Mouse (Mus musculus) embryo, embryonic 9.5 days (tissue): ENCODE measurements at regions not wholly inside any gene's neighbourhood (a gene's known extent, or its start where the extent isn't known, plus 50 kb on each side); places are given as distances from the start of the nearest gene placed in this dataset.

ENCODE experiments used
- DNase-seq: peaks from one replicate; pipeline ENCODE4 v3.0.0-alpha.2; 2017; ENCODE audit errors: extremely low spot score

DNA sequence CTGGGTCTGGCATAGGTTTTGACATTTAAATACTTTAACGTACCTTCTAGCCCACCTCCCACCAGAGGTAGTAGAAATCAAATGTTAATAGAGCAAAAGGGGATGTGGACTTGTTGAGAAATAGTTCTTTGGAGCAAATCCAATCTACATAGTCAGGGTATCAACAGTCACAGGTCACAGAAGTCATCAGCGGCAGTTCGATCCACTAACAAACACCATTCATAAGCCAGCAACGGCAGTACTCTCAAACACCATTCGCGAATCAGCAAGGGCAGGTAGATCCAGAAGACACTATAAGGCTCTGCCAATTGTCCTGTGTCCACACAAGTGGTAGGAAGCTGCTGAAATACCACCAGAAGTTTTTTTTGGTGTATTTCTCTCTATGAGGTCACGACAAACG is 374.3 kb upstream of the Sox9 start:
- no peak for DNase-seq

DNA sequence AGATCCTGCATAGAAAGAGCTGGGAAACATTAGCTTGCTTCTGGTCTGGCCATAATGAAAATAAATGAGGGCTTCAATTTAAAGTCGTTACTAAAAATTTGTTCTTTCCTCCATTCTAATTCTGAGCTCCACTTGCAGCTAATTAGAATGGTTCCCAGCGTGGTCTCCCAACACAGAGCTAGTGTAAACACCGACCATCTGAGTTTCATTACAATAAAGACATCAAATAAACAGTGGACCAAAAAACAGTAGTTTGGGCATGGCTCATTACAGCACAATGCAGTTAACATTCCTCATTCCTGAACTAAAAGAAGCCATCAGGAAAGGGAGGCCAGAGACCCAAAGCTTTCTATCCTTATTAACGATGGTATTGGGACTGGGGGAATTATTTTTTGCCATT is 369.6 kb upstream of the Sox9 start:
- peak; percentile 17 for DNase-seq

DNA sequence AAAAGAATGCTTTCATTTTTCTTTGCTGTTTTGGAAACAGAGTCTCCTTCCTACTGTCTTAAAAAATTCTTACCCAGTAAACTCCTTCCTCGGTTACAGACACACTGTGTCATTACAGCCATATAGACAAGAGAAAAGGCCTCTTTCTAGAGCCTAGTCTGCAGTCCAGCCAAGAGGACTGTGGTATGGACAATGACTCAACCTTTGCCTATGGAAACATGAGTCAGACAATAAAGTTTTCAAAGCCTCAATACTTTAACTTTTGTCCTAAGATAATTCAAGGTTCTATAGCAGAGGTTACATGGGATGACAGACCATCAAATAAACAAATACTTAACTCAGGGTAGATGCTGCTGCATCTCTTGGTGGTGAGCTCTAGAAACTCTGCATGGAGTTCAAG is 339.4 kb upstream of the Sox9 start:
- DNase-seq: no peak

DNA sequence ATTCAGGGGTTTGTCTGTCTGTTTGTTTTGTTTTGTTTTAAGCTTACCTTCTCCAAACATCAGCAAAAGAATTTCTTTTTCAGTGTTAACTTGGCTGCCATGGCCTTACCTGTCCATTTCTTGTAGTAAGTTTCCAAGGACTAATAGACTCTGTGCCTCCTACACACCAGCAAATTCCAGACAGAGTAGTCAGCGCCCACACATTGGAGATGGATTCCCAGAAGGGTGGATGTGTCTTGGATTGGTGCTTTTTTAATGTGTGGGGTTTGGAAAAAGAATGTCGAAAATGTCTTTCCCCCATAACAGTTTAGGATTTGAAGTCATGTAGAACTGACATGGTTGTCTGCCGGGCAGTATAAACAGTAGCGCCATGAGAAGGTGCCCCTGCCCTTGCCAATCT is 338.1 kb upstream of the Sox9 start:
- no peak for DNase-seq

DNA sequence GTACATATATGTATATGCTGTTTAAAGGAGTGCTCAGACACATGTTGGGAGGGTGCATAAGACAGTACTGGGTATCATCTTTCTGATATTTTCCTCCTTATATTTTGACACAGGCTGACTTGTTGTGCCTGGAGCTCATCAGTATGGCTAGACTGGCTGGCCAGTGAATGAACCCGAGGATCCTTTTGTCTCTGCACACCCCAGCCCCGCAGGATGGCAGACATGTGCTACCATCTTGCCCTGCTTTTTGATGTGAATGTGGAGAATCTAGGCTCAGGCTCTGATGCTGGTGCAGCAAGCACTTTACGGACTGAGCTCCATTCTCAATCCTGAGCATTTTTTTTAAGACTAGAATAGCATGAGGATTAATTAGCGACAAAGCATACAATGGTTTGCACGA is 332.4 kb upstream of the Sox9 start:
- peak; percentile 19 for DNase-seq

DNA sequence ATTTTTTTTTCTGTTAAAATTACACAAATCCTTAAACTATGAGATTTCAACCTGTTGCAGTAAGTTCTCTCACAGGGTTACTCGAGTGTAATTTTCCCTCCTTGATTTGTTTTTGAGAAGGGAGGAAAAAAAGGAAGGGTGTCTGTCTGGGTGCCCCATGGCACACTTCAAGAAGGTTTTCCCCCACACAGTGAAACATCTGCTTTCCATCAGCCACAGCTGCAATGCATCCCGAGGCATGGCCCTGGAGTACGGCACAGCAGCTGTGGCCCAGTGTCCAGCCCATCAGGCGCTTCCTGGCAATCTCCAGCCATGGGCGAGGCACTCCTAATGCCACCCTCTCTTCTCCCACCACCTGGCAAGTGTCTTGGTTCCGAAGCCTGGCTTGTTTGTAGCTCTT is 331.8 kb upstream of the Sox9 start:
- DNase-seq: peak; percentile 58

DNA sequence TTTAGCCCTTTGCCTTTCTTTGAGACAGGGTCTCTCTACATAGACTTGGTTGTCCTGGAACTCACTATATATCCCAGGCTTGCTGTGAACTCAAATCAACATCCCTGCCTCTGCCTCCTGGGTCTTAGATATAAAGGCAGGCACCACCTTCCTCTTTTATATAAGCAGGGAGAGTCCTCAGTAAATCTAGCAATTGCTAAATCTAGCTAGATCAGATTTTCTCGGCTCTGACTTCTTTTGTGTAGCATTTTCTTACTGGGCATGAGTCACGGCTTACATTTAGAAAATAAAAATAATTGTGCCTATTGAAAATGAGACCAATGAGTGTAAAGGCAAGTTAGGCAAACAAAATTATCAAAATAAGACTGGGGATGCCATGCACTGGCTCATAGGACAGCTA is 323.9 kb upstream of the Sox9 start:
- no peak for DNase-seq

DNA sequence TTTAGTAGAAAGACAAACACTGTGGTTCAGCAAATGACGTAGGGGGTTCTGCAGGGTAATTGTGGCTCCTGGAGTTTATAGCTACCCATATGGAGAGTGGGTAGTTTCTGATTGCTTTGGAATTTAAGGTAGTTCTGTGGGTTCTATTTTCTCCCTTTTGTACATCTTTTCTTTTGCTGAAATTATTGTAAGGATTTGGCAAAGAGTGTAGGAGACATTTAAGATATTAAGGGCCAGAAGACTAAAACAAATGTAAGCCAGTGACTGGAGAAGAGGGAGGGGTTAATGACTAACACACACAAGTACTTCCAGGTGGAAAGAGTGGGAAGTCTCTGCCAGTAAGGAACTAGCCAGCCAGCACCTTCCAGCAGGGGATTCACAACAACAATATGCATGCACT is 318.9 kb upstream of the Sox9 start:
- DNase-seq: no peak

DNA sequence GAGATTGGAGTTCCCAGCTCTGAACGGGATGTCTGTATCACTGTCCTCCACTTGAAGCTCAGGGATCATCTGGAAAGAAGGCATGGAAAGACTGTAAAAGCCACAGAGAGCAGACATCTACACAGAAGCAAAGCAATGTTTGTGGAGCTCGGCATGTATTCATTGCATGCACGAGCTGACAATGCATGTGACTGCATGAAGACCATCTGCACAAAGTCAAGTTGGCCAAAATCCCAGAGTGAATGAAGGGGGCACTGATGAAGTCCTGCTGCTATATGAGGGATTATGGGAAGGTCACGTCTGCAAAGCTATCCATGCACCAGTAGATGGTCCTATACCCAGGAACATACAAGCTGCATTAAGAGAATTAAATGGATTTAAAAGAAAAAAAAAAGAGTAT is 317.6 kb upstream of the Sox9 start:
- DNase-seq: no peak

DNA sequence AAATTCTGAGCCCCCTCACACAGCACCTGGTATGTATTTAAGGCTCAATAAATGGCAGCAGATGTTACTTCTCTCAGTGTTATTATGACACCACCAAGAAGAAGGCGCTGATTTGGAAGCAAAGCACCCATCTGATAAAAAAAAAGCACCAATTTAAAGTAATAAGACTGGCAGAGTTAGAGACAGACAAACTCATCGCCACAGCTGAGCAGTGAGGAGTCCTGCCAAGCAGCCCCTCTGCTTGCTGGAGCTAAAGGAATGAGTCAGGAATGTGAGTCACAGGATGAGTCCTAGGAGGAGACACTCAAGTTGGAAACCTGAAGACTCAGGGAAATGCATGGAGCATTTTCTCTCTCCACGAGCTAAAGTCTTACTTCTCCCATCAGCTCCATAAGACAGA is 311.7 kb upstream of the Sox9 start:
- no peak for DNase-seq

DNA sequence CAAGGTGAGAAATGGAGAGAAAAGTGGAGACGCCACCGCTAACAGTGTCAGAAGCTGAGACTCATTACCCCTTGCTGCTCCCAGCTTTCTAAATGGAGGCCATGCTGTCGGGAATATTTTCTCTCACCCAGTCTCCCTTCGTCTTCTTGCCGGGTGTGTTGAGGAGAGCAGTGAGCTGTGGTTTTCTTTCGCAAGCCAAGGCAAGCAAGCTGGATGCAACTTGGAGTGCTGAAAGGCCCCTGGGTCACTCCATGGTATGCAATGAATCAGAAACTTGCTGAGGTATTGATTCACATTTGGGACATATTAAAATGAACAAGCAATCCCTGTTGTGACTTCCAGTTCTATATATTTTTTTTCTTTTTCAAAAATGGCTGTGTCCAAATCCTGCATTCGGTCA is 308.8 kb upstream of the Sox9 start:
- no peak for DNase-seq

DNA sequence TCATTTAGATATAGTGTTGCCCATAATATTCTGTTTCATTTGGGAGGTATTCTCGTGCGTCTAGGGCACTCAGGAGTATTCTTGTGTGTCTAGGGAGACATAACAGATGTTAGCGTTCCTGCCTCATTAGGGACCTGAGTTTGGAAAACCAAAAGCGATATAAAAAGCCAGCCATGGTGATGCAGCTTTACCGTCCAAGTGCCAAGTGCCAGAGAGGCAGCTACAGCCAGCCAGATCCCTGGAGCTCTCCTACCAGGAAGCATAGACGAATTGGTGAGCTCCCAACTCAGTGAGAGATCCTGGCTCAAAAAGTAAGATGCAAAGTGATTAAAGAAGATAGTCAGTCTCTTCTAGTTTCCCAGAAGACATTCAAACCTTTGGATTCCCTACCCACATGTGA is 308.3 kb upstream of the Sox9 start:
- DNase-seq: no peak

DNA sequence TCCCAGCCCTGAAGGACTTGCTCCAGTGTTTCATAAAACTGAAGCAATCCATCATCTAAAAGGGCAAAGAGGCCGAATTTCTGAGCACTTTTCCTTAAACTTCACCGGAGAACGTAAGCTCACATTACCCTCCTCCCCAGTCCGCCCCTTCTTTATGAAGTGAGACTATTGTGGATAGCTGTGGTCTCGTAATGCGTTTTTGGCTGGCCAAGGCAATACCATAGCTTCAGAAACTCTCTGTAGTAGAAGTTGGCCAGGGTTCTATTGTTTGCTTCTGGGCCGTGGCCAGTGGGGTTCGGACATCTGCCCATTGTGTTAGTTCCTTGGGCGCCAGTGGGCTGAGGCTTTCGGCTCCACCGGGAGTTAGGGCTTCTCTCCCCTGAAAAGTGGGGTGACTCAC is 301.7 kb upstream of the Sox9 start:
- DNase-seq: no peak

DNA sequence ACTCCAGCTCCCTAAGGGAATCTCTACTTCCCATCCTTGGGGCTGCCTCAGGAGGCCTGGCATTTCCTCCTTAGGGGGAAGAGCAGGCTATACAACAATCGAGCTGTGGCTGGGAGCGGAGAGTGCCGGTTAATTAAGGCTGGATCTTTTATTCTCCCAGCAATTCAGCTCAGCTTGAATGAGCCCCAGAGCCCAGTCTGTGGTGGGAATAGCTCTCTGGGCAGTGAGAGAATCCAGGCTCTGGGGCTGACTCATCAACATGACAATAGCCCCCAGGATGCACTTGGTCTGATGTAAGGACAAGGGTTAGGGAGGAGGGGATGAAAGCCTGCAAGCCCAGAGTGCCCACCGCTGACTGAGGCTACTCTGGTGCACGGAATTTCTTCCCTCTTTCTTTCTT is 280.2 kb upstream of the Sox9 start:
- peak; percentile 53 for DNase-seq

DNA sequence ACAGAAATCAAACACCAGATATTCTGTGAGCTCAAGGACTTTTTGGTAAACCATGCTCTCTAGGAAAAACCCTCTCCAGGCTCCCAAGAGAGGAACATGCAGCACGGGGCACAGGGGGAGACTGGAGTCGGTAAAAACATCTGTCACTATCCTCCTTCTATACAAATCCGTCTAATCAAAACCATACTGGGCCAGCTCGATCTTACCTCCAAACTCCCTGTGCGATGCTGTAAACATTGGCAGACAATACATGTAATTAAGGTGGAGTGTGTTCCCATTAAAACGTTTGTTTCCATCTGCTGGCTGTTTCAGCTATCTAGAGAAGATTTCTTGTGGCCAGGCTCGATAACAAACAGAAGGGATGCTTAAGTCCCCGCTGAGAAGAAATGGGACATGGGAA is 262.9 kb upstream of the Sox9 start:
- DNase-seq: no peak

DNA sequence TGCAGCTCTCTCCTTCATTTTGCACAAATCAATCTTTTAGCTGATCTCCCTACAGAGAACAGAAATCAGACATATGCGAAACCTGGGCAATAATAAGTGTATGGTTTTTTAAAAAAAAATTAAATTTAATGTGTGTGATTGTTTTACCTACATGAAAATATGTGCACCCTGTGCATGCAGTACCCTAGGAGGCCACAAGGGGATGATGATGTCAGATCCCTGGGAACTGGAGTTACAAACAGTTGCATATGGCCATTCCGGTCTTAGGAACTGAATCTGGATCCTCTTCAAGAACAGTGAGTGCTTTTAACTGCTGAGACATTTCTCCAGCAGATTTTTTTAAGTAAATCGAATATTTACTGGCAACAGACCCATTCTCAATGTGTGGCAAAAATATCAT is 257.0 kb upstream of the Sox9 start:
- DNase-seq: no peak

DNA sequence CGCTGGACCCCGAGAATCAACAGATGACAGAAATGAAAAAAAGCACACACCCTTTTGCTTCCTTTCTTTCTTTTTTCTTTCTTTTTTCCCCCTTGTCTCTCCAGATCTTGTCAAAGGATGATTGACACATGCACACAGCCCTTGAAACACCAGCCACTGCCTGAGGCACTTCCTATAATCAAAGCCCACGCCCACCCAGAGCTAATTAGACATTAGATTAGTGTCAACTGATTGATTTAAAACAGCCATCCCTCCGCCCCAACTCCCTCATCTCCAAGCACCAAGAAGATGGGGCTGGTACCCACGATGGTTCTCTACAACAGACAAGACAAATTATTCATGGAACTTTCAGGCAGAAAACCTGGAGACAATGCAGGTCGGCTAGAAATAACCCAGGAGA is 239.5 kb upstream of the Sox9 start:
- DNase-seq: no peak

DNA sequence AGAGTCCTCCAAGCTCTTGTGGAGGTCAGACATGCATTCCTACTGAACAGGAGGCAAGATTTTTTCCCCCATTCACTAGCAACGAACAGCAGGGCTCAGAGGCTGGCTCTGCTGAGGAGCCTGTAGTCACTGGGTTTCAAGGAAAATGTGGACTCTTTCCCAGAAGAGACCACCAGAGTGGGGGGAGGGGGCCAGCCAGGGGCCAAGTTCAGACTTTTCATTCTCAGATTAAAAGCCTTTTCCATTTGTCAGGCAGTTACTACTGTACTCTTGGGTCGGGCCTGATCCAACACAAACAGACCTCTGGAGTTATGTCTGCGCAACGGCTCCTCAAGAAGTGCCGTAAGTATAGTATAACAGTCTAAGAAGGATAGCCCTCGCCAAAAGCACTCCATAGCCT is 238.6 kb upstream of the Sox9 start:
- DNase-seq: no peak

DNA sequence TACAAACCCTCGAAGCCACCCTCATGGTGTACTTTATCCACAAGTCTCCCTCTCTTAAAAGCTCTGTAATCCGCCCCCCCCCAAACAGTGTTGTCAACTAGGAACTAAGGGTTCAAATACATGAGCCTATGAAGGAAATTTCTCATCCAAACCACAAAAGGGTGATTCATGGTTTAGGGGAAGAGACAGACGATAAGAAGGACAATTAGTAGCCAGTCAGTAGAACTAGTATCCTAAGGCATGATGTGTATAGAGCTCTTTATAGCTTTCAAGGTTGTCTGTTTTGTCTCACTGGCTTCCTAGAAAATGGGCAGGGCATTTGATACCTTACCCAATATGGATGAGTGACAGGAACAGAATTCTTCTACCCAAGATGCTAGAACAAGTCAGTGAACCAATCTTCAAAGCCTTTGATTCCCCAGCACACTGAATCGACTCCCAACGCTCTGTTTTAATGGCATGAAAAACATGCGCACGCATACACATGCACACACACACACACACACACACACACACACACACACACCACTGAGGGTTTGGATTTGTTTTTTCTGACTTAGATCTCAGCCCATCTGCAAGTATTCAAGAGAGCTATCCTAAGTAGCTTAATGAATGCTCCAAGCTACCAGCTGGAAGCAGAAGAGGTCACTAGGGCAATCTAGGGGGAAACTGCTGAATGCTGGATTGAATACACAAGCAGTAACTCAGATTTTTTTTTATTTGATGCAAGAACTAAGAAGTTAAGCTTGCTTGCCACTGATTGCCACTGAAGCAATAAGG is 236.6 kb upstream of the Sox9 start:
- DNase-seq: peak; percentile 32

DNA sequence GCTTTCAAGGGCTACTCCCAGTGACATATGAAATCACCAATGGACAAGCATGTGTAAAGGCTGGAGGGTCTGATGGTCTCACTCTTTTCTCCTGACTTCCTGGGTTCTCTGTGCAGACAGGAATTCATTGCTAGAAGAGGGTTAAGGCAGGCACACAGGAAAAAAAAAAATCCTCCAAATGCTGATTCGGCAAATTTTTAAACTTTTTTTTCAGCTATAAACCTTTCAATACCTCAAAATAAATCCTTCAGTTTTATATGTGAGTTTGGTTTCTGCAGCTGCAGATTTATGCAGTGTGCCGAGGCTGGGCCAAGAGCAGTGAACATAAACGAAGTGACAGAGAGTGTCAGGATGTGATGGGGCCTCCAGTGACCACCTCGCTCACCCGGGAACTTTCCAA is 235.9 kb upstream of the Sox9 start:
- no peak for DNase-seq

DNA sequence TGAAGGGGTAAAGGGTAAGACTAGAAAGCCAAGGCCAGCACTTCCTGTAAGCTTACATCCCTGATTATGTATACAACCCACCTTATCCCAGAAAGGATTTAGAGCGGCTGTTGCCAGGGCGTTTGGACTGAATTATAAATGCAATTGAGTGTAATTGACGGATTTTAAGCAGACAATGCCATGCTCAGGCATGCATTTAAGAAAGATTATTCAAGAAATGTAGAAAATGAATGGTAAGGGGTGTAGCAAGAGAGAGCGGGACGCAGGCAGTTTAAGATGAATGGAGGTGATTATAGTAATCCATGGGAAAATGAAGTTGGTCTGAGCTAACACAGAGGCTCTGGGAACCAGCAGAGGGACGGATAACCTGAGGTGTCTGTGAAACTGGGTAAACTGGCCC is 229.2 kb upstream of the Sox9 start:
- no peak for DNase-seq

DNA sequence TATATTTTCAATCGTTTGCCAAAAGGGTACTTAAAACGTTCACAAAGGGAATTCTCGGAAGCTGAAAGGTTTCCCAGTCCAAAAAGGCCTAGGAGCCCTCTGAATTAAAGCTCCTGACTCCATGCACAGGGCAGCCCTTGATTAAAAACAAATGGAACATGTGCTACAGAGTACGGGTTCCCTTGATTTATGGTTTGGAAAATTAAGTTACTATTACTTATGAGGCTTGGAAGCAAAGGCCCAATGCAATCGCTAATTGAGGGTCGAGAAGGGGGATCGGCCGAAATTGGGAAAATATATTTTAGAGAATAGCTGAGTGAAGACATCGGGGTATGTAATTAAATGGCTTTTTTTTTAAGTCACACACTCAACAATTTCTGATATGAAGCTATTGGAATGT is 219.0 kb upstream of the Sox9 start:
- no peak for DNase-seq

DNA sequence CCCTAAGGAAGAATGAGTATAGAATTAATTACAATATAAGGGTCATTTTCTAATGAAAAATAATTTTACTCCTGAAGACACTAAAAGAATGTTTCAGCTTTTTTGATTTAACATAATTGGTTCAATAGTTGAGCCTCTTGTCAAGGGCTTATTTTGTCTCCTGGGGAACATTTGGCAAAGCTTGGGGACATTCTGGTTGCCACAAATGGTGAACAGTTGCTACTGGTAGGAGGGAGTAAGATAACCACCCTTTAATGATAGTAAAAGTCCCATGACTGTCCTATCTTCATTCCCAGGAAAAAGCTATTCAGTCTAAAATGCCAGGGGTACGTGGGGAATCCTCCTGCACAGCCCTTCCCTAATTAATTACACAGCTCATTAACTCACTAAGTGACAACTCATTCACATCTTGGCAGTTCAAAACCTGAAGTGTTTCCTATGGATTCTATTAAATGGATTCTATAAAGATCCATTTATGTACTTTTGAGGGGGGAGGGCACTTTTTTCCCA is 217.3 kb upstream of the Sox9 start:
- DNase-seq: no peak

DNA sequence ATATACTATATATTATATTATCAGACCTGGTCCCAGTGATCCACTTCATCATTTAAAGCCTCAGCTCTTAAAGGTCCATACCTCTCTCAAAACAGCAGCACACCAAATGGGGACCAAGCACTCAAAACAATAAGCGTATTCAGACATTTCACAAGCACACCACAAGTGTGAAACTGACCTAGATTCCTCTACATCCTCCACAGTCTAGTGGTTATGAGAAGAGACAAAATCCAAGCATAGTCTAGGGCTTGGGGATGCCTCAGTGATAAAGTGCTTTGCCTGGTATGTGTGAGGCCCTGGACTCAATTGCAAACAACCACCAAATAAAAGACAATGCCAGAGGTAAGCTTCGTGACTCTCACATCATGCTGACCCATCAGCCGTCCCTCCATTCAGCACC is 216.0 kb upstream of the Sox9 start:
- no peak for DNase-seq
